Mouse (Mus musculus) kidney, adult 11 months (tissue): Measurements from ENCODE around the gene Sst.

ENCODE experiments used
- DNase-seq: peaks from one replicate; pipeline ENCODE4 v3.0.0; 2022

Gene Sst

DNA sequence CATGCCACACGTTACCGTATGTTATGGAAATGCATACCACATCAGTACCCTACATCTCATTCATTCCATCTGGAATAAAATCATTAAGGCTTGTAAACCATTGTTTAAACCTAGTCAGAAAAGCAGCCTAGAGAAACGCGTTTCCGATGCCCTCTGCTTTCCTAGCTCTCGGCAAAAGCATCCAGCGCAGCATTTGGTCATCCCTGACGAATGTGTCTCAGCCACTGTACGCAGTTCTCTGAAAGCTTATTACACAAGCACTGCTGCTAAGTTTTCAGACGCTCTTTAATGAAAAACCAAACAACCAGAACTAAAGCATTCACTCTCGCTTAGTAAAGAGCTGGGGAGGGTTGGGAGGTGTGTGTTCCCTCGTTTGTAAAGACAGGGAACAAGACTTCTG lies 5.7 kb downstream of the Sst start:
- no peak for DNase-seq

DNA sequence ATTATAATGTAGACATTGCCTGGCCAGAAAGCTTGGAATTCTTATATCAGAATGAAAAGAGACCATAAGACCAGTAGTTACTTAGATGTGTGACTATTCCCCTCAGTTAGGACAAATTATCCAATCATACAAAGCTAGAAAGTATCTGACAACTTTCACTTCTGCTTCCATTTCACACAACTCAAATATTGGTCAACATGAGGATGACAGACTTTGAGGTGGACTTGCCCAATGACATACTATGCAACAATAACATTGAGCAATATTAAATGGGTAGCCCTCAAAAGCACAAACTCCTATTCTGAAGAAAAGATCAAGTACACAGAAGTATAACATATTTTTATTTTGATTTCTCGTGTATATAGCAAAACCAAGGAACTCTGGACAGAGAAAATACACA lies 35.5 kb downstream of the Sst start:
- DNase-seq: no peak

DNA sequence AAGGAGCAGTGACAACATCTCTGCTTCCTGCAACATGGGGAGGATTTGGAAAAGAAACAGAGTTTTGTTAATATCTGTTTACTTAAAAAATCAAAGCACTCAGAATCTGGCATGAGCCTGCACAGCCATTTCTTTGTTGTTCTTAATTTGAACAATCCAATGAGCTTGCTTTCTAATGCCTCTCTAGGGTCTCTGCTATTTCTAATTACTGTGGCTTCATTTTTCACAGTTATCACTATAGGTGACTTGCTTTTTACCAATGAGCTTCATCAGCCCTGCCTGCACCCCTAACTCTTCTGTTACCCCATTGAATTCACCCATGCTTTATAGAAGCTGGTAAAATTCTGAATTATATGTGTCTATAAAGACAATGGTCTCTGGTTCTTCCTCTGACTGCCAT lies 41.0 kb downstream of the Sst start:
- no peak for DNase-seq

DNA sequence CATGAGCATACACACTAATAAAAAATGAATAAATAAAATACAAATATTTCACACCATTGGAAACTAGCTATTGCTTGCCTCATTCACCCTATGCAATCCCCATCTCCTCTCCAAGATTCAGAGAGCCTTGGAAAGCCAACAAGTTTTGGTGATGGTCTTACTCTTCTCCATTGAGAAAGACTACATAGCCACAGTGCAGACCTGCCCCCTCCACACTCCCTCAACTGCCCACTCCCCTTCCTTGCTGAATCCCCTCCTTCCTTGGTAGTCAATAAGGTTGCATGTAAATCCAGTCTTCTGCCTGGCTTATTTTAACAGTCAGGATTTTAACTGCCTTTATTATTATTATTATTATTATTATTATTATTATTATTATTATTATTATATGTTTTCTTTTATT lies 41.6 kb downstream of the Sst start:
- no peak for DNase-seq

DNA sequence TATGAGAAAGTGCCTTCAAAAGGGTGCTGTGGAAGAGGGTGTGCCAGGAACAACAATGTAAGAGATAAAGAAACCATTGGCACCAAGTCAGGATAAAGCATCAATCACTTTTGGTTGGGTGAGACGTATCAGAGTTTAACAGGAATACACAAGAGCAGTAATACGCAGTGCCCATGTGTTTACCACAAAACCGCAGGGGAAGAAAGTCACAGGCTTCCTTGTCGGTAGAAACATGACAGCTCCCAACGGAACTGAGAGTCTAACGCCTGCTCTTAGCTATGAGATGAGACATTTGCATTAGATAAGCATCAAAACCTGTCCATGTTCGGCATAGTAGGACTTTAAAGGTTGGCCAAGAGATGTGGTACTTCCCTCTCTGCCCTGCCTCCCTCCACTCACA lies 46.1 kb downstream of the Sst start:
- DNase-seq: no peak

DNA sequence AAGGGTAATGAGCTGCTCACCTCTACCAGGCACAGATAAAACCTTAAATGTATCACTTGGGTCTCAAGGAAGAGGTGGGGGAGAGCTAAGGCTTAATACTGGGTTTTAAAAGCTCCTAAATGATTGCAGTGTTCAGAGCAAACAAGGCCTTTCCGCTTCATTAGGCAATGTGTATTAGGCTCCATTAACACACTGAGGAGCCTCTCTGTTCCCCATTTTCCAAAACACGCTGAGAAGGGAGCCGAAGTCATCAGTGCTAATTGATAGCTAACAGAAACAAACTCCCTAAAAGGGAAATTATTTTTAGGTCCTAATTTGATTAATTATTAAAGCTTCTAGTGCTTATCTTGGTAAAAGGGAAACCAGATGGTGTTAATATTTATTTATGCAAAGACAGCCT lies 48.1 kb downstream of the Sst start:
- no peak for DNase-seq
